Mouse (Mus musculus): ENCODE measurements around the gene Cmah.

DNA sequence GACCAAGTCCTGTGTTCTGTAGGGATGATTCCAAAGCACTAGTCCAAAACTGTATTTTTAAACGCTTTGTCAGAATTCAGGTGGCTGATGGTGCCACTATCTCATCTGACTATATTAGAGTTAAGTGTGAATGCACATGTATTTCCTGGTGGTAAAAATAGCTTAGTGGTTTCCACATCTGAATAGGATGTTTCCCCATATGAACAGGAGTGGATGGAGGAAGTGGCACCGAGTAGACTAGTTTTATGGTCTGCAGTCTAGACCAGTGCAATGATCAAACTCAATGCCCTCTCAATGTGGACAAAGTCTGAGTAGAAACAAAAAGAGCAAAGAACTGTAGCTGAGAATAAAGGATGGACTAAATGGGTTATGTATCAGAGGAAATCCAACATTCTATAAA is 79.6 kb downstream of the Cmah start:
- no peak for TF ChIP-seq CTCF (IDR thresholded peaks at IDR 0.05; ENCODE audit: borderline replicate concordance, insufficient read depth, low read length)
- TF ChIP-seq POLR2A (IDR thresholded peaks at IDR 0.05; ENCODE audit: low read depth, low read length) = no peak
